Mouse (Mus musculus) cortical plate, adult 2 months (tissue): Measurements from ENCODE around the gene Ube2o.

ENCODE experiments used
- CTCF ChIP-seq: fragments of 200-500 bp; IDR thresholded peaks from 2 replicates; pipeline ENCODE4 v1.5.1; 2011; ENCODE audit warnings: mild to moderate bottlenecking, control low read depth, low read length; ENCODE audit not compliant: insufficient read depth; ENCODE audit errors: extremely low read depth
- POLR2A ChIP-seq: fragments of 200-500 bp; IDR thresholded peaks from 2 replicates; pipeline ENCODE4 v1.6.1; 2011; ENCODE audit warnings: mild to moderate bottlenecking, low read length, control low read depth; ENCODE audit not compliant: insufficient read depth; ENCODE audit errors: extremely low read depth

GRCm38 (mm10) chr11:116518482-116518881, 62.8 kb downstream of the Ube2o start:
- TF ChIP-seq POLR2A (no peak), CTCF (no peak)
